In genomic region chr1:88260604-88261377, GRCm38 (mm10) we compare ENCODE assay signal across 24 mouse cellular contexts. TPM values are rescaled to one million over a fixed set of nuclear protein-coding genes. Genes with fewer than 3 reads are reported as not detected.
DNase-seq lines count a peak whose midpoint lies in the region; ATAC-seq and TF ChIP-seq lines count a peak whose summit lies in the region.
"Had no signal": no experiment of that assay in that cellular context is flagged by ENCODE, and none has a peak within 500 bp of the region (broad histone marks: within the 10 kb centered on the region; RNA-seq: fewer than 3 reads in every experiment).

No protein-coding gene starts in this region.

- H3K4me3 ChIP-seq in kidney, postnatal 0 days (replicated peaks; ENCODE audit: low read depth, low read length): no peak overlapping the region
- no peak overlapping the region for H3K4me3 ChIP-seq in kidney, embryonic 15.5 days (replicated peaks)
- H3K4me3 ChIP-seq in liver, postnatal 0 days (ENCODE audit: low read depth, low read length): no peak overlapping the region
- H3K4me3 ChIP-seq: forebrain, embryonic 12.5 days had no signal

- H3K9ac ChIP-seq in kidney, postnatal 0 days (ENCODE audit: low read depth, low read length): 0 out of 2 replicates have a peak overlapping the region, but pooled peaks have one; percentile 1
- H3K9ac ChIP-seq in kidney, embryonic 15.5 days: no peak overlapping the region
- no peak overlapping the region for H3K9ac ChIP-seq in liver, postnatal 0 days (replicated peaks)
- H3K9ac ChIP-seq: forebrain, embryonic 12.5 days; liver, embryonic 14.5 days had no signal

- peaks cover 60% of the 10 kb centered on the region for H3K36me3 ChIP-seq in kidney, postnatal 0 days (ENCODE audit: insufficient read depth, low read length)
- H3K36me3 ChIP-seq in kidney, embryonic 15.5 days: peaks cover 62% of the 10 kb centered on the region
- peaks cover 47% of the 10 kb centered on the region for H3K36me3 ChIP-seq in liver, postnatal 0 days (replicated peaks; ENCODE audit: insufficient read depth, low read length)

- no peak for TF ChIP-seq EP300 in liver, postnatal 0 days (IDR thresholded peaks at IDR 0.05; ENCODE audit: low read depth)

- 79% methylated on average over 10 of the region's 10 CpGs for WGBS in kidney, postnatal 0 days
- 82% methylated on average over 10 of the region's 10 CpGs for WGBS in kidney, embryonic 15.5 days
- 64% methylated on average over 10 of the region's 10 CpGs for WGBS in liver, postnatal 0 days (ENCODE audit: insufficient replicate concordance)

- peaks cover 14% of the 10 kb centered on the region for H3K4me1 ChIP-seq in kidney, postnatal 0 days (replicated peaks; ENCODE audit: insufficient read depth, low read length)
- peaks cover 20% of the 10 kb centered on the region for H3K4me1 ChIP-seq in kidney, embryonic 15.5 days
- peaks cover 54% of the 10 kb centered on the region for H3K4me1 ChIP-seq in liver, postnatal 0 days (ENCODE audit: insufficient read depth)
- H3K4me1 ChIP-seq: forebrain, embryonic 12.5 days had no signal

- H3K27ac ChIP-seq in kidney, postnatal 0 days: no peak overlapping the region
- no peak overlapping the region for H3K27ac ChIP-seq in kidney, embryonic 15.5 days
- peak overlapping the region; percentile 53 for H3K27ac ChIP-seq in liver, postnatal 0 days (ENCODE audit: low read depth)
- H3K27ac ChIP-seq: forebrain, embryonic 12.5 days; liver, embryonic 14.5 days had no signal

- DNase-seq in kidney, postnatal 0 days (ENCODE audit: low spot score): no peak
- peak; percentile 60 for DNase-seq in 416B (ENCODE audit: low read depth)
- DNase-seq in liver, postnatal 0 days: peak; percentile 69
- DNase-seq in layer of hippocampus, adult 8-10 months (ENCODE audit: low spot score in 2 of 2): no peak
- DNase-seq in cerebellum, postnatal 25 days: no peak
- no peak for DNase-seq in left cerebral cortex, adult 8-10 months (ENCODE audit: low spot score in 2 of 2)
- DNase-seq: cerebellum, adult 8-10 months; gastrocnemius, postnatal 25 days; right cerebral cortex, adult 18-20 months had no signal

- no peak overlapping the region for H3K4me2 ChIP-seq in kidney, postnatal 0 days (ENCODE audit: low read length)
- no peak overlapping the region for H3K4me2 ChIP-seq in kidney, embryonic 15.5 days
- H3K4me2 ChIP-seq in liver, postnatal 0 days (ENCODE audit: low read depth, low read length): 0 out of 2 replicates have a peak overlapping the region, but pooled peaks have one; percentile 1
- H3K4me2 ChIP-seq: forebrain, embryonic 12.5 days had no signal

- TF ChIP-seq CTCF in kidney, postnatal 0 days (IDR thresholded peaks at IDR 0.05; ENCODE audit: low read depth): no peak
- TF ChIP-seq CTCF in liver, postnatal 0 days (IDR thresholded peaks at IDR 0.05; ENCODE audit: low read depth): no peak

- H3K27me3 ChIP-seq in kidney, postnatal 0 days (ENCODE audit: insufficient read depth, low read length): no peaks in the 10 kb centered on the region
- no peaks in the 10 kb centered on the region for H3K27me3 ChIP-seq in kidney, embryonic 15.5 days
- no peaks in the 10 kb centered on the region for H3K27me3 ChIP-seq in liver, postnatal 0 days (ENCODE audit: insufficient read depth, low read length)
- H3K27me3 ChIP-seq: forebrain, embryonic 12.5 days had no signal

- no peaks in the 10 kb centered on the region for H3K9me3 ChIP-seq in kidney, postnatal 0 days (replicated peaks; ENCODE audit: low read length)
- H3K9me3 ChIP-seq in kidney, embryonic 15.5 days (replicated peaks): 0 out of 2 replicates have a peak, but pooled peaks cover 12% of the 10 kb centered on the region
- H3K9me3 ChIP-seq in liver, postnatal 0 days (ENCODE audit: low read length): no peaks in the 10 kb centered on the region

- ATAC-seq in kidney, postnatal 0 days (replicated peaks; ENCODE audit: low FRiP score, low read depth): no peak
- ATAC-seq in kidney, embryonic 15.5 days (replicated peaks; ENCODE audit: low FRiP score): no peak
- ATAC-seq in granulocyte monocyte progenitor cell, adult 5-6 weeks (replicated peaks; ENCODE audit: poor library complexity, severe bottlenecking): peak; percentile 34
- peak; percentile 32 for ATAC-seq in liver, postnatal 0 days

RNA-seq across cellular contexts. Expression of gene Hjurp, which starts 16.6 kb away (rescaled TPM):
- 56.3 and 62.7 TPM in 2 replicates for polyA plus RNA-seq in kidney, postnatal 0 days (2015; fragmentation: Nextera tagmentation; extraction: Ambion mirVana)
- 162 and 175 TPM in 2 replicates for polyA plus RNA-seq in kidney, embryonic 15.5 days (2015; fragmentation: Nextera tagmentation; extraction: Ambion mirVana)
- 116 and 136 TPM in 2 replicates for total RNA-seq in granulocyte monocyte progenitor cell, adult 5-6 weeks (2014; fragmentation: Nextera tagmentation)
- total RNA-seq in granulocyte monocyte progenitor cell, adult 5-6 weeks (2017): 142 and 147 TPM in 2 replicates
- polyA plus RNA-seq in liver, postnatal 0 days (2015; fragmentation: Nextera tagmentation; extraction: Ambion mirVana): 31.4 and 37.0 TPM in 2 replicates
- 10 to 100 TPM; 34.5 to 51.6 (median 42.5) TPM for total RNA-seq in layer of hippocampus, adult 8-10 months (2022)
- 10 to 100 TPM; 43.2 to 45.6 (median 45.5) TPM for total RNA-seq in left cerebral cortex, adult 8-10 months (2022)

RNA-seq across cellular contexts. Expression of gene Trpm8, which starts 16.7 kb away (rescaled TPM):
- polyA plus RNA-seq in kidney, postnatal 0 days (2015; fragmentation: Nextera tagmentation; extraction: Ambion mirVana): not detected in 2 replicates
- polyA plus RNA-seq in kidney, embryonic 15.5 days (2015; fragmentation: Nextera tagmentation; extraction: Ambion mirVana): not detected in 2 replicates
- not detected in 2 replicates for total RNA-seq in granulocyte monocyte progenitor cell, adult 5-6 weeks (2014; fragmentation: Nextera tagmentation)
- not detected in 2 replicates for total RNA-seq in granulocyte monocyte progenitor cell, adult 5-6 weeks (2017)
- not detected in 2 replicates for polyA plus RNA-seq in liver, postnatal 0 days (2015; fragmentation: Nextera tagmentation; extraction: Ambion mirVana)
- total RNA-seq in layer of hippocampus, adult 8-10 months (2022): under 1 TPM in 2 of 4 experiments, not detected in 2; 0.09 to 0.22 TPM
- under 1 TPM; 0.08 to 0.28 (median 0.16) TPM for total RNA-seq in left cerebral cortex, adult 8-10 months (2022)
- total RNA-seq: adrenal gland, adult 18-20 months; gastrocnemius, postnatal 25 days; heart, adult 8-10 months had no signal
- polyA plus RNA-seq: embryonic facial prominence, embryonic 11.5 days; forebrain, embryonic 12.5 days; heart, embryonic 16.5 days; hindbrain, embryonic 11.5 days; kidney, embryonic 14.5 days; liver, embryonic 14.5 days; small intestine, adult 2 months had no signal

RNA-seq across cellular contexts. Expression of gene Mroh2a, which starts 34.0 kb away (rescaled TPM):
- polyA plus RNA-seq in kidney, postnatal 0 days (2015; fragmentation: Nextera tagmentation; extraction: Ambion mirVana): 0.60 and 0.66 TPM in 2 replicates
- polyA plus RNA-seq in kidney, embryonic 15.5 days (2015; fragmentation: Nextera tagmentation; extraction: Ambion mirVana): 1.3 and 1.8 TPM in 2 replicates
- total RNA-seq in granulocyte monocyte progenitor cell, adult 5-6 weeks (2014; fragmentation: Nextera tagmentation): 0.34 TPM in 1 of 2 replicates, not detected in the other
- 0.10 and 0.13 TPM in 2 replicates for total RNA-seq in granulocyte monocyte progenitor cell, adult 5-6 weeks (2017)
- polyA plus RNA-seq in liver, postnatal 0 days (2015; fragmentation: Nextera tagmentation; extraction: Ambion mirVana): 0.61 and 0.66 TPM in 2 replicates
- under 1 TPM in 2 of 4 experiments, not detected in 2; 0.06 to 0.16 TPM for total RNA-seq in layer of hippocampus, adult 8-10 months (2022)
- total RNA-seq in left cerebral cortex, adult 8-10 months (2022): under 1 TPM in 3 of 4 experiments, not detected in 1; 0.07 to 0.40 (median 0.18) TPM
- total RNA-seq: gastrocnemius, postnatal 25 days; midbrain, postnatal 0 days had no signal
- polyA plus RNA-seq: cortical plate, adult 2 months had no signal

RNA-seq across cellular contexts. Expression of gene Ugt1a1, which starts 49.0 kb away (rescaled TPM):
- polyA plus RNA-seq in kidney, postnatal 0 days (2015; fragmentation: Nextera tagmentation; extraction: Ambion mirVana): 4.8 and 6.2 TPM in 2 replicates
- polyA plus RNA-seq in kidney, embryonic 15.5 days (2015; fragmentation: Nextera tagmentation; extraction: Ambion mirVana): 1.2 and 1.8 TPM in 2 replicates
- 0.83 and 1.2 TPM in 2 replicates for total RNA-seq in granulocyte monocyte progenitor cell, adult 5-6 weeks (2014; fragmentation: Nextera tagmentation)
- total RNA-seq in granulocyte monocyte progenitor cell, adult 5-6 weeks (2017): 0.72 TPM in 1 of 2 replicates, not detected in the other
- polyA plus RNA-seq in liver, postnatal 0 days (2015; fragmentation: Nextera tagmentation; extraction: Ambion mirVana): 412 and 437 TPM in 2 replicates
- total RNA-seq in layer of hippocampus, adult 8-10 months (2022): not detected
- total RNA-seq in left cerebral cortex, adult 8-10 months (2022): under 1 TPM in 1 of 4 experiments, not detected in 3; 0.26 TPM
- total RNA-seq: heart, adult 8-10 months; left cerebral cortex, adult 18-20 months; midbrain, postnatal 0 days had no signal
- polyA plus RNA-seq: C2C12; embryonic facial prominence, embryonic 11.5 days; forebrain, embryonic 12.5 days; hindbrain, embryonic 11.5 days; midbrain, postnatal 0 days had no signal

RNA-seq across cellular contexts. Expression of gene Dnajb3, which starts 55.2 kb away (rescaled TPM):
- polyA plus RNA-seq in kidney, postnatal 0 days (2015; fragmentation: Nextera tagmentation; extraction: Ambion mirVana): 11.7 and 13.6 TPM in 2 replicates
- 10.7 TPM in 2 replicates for polyA plus RNA-seq in kidney, embryonic 15.5 days (2015; fragmentation: Nextera tagmentation; extraction: Ambion mirVana)
- total RNA-seq in granulocyte monocyte progenitor cell, adult 5-6 weeks (2014; fragmentation: Nextera tagmentation): not detected in 2 replicates
- total RNA-seq in granulocyte monocyte progenitor cell, adult 5-6 weeks (2017): 1.1 TPM in 1 of 2 replicates, not detected in the other
- polyA plus RNA-seq in liver, postnatal 0 days (2015; fragmentation: Nextera tagmentation; extraction: Ambion mirVana): 7.1 and 7.8 TPM in 2 replicates
- 1 to 10 TPM; 1.7 to 3.7 (median 2.6) TPM for total RNA-seq in layer of hippocampus, adult 8-10 months (2022)
- 1 to 10 TPM; 1.2 to 3.1 (median 2.2) TPM for total RNA-seq in left cerebral cortex, adult 8-10 months (2022)
- polyA plus RNA-seq: C2C12 had no signal

Comparison
In these comparisons a context has a peak if more than half of its experiments do, and no peak if none do; other contexts are left out.
1. ATAC-seq: peak in granulocyte monocyte progenitor cell, adult 5-6 weeks (single experiment) and liver, postnatal 0 days (single experiment); none in kidney, postnatal 0 days (single experiment) and kidney, embryonic 15.5 days (single experiment).
2. DNase-seq: peak in 416B (single experiment) and liver, postnatal 0 days (single experiment); none in kidney, postnatal 0 days (single experiment), layer of hippocampus, adult 8-10 months (0 of 2), cerebellum, postnatal 25 days (0 of 2) and left cerebral cortex, adult 8-10 months (0 of 2).